Mouse (Mus musculus) liver, embryonic 16.5 days (tissue): ENCODE measurements at regions not wholly inside any gene's neighbourhood (a gene's known extent, or its start where the extent isn't known, plus 50 kb on each side); places are given as distances from the start of the nearest gene placed in this dataset.
A peak's percentile ranks its signal among the peaks of the same experiment; 100 is the strongest.
"Not testable (repeated sequence)": the region's sequence is repeated elsewhere in the genome, so short reads cannot be mapped to it uniquely, and the experiment has no call there.

Experiments
- ATAC-seq: fragments of 200-750 bp; cut with Nextera tagmentation; 2 replicates; pipeline ENCODE4 v1.8.0; 2017; ENCODE audit warnings: low read depth, mild to moderate bottlenecking, moderate number of reproducible peaks, moderate library complexity
- H3K27ac ChIP-seq: fragments of 300-500 bp; sonication (generic); 2 replicates; pipeline ENCODE4 v1.5.1; 2014; ENCODE audit warnings: mild to moderate bottlenecking, low read length
- H3K27me3 ChIP-seq: fragments of 300-500 bp; sonication (generic); 2 replicates; pipeline ENCODE4 v1.6.1; 2014; ENCODE audit warnings: low read depth, low read length, mixed read lengths; ENCODE audit not compliant: control insufficient read depth, insufficient read depth
- H3K36me3 ChIP-seq: fragments of 300-500 bp; sonication (generic); 2 replicates; pipeline ENCODE4 v1.6.1; 2014; ENCODE audit warnings: mild to moderate bottlenecking; ENCODE audit not compliant: control insufficient read depth, insufficient read depth
- H3K4me1 ChIP-seq: fragments of 300-500 bp; sonication (generic); 2 replicates; pipeline ENCODE4 v1.6.1; 2014; ENCODE audit warnings: low read depth, low read length, mixed read lengths; ENCODE audit not compliant: control insufficient read depth
- H3K4me2 ChIP-seq: fragments of 300-500 bp; sonication (generic); 2 replicates; pipeline ENCODE4 v1.6.1; 2014; ENCODE audit warnings: low read depth, low read length, mixed read lengths
- H3K4me3 ChIP-seq: fragments of 300-500 bp; sonication (generic); 2 replicates; pipeline ENCODE4 v1.5.1; 2014; ENCODE audit warnings: low read depth, mild to moderate bottlenecking, low read length
- H3K9ac ChIP-seq: fragments of 300-500 bp; sonication (generic); 2 replicates; pipeline ENCODE4 v1.6.1; 2014; ENCODE audit warnings: low read depth, low read length
- H3K9me3 ChIP-seq: fragments of 300-500 bp; sonication (generic); replicated peaks from 2 replicates; pipeline ENCODE4 v1.6.1; 2016; ENCODE audit warnings: low read length; ENCODE audit not compliant: control insufficient read depth
- whole genome bisulfite sequencing: fragments of 180-500 bp; shearing (Covaris S2); extraction: QIAGEN DNeasy Blood & Tissue Kit; methylation state at CpG from one replicate; pipeline ENCODE4 v1.1.7; 2014; ENCODE audit not compliant: insufficient replicate concordance; 5-methylcytosine and 5-hydroxymethylcytosine counted together

DNA sequence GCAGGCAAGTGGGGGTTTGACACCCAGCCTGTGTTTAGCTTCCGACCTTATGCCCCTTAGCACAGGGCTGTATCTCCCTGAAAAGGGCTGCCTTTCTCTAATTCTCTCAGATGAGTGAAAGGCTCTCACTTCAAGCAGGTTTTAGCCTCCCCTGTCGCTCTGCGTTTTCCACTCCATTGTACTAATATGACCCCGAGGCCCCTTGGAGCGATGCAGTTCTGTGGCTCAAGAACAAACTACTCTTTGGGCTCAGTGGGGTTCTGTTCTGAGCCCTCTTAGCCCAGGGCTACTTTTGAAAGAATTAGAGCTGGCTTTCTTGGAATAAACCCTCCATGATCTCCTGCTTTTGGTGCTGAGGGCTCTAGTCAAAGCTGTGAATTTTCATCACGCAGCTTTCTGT, 53.4 kb upstream of the Castor2 start:
- 72% methylated on average over 6 of the region's 6 CpGs for WGBS
- Histone ChIP-seq H3K4me3 (no peak overlapping the region), H3K27ac (no peak overlapping the region), H3K27me3 (no peaks in the 10 kb centered on the region), H3K4me1 (no peaks in the 10 kb centered on the region), H3K4me2 (no peak overlapping the region), H3K9ac (no peak overlapping the region), H3K9me3 (no peaks in the 10 kb centered on the region), H3K36me3 (no peaks in the 10 kb centered on the region)
- no peak for ATAC-seq

GRCm38 (mm10) chr5:134042938-134043337, 56.6 kb upstream of the Castor2 start:
- not testable (repeated sequence) for H3K27ac ChIP-seq, ATAC-seq, H3K36me3 ChIP-seq, H3K4me2 ChIP-seq, H3K9ac ChIP-seq, H3K9me3 ChIP-seq, H3K4me3 ChIP-seq, H3K4me1 ChIP-seq, H3K27me3 ChIP-seq
- WGBS = 70% methylated on average over 1 of the region's 2 CpGs

GRCm38 (mm10) chr5:134027316-134027966, 72.1 kb upstream of the Castor2 start:
- no peaks in the 10 kb centered on the region for H3K9me3 ChIP-seq
- H3K27ac ChIP-seq = no peak overlapping the region
- 61% methylated on average over 11 of the region's 11 CpGs for WGBS
- no peaks in the 10 kb centered on the region for H3K36me3 ChIP-seq
- no peak for ATAC-seq
- H3K4me1 ChIP-seq = no peaks in the 10 kb centered on the region
- no peak overlapping the region for H3K4me2 ChIP-seq
- no peak overlapping the region for H3K4me3 ChIP-seq
- no peak overlapping the region for H3K9ac ChIP-seq
- no peaks in the 10 kb centered on the region for H3K27me3 ChIP-seq

GRCm38 (mm10) chr5:134019651-134020432, 79.7 kb upstream of the Castor2 start:
- H3K9me3 ChIP-seq = no peaks in the 10 kb centered on the region
- no peaks in the 10 kb centered on the region for H3K36me3 ChIP-seq
- no peaks in the 10 kb centered on the region for H3K4me1 ChIP-seq
- H3K27me3 ChIP-seq = no peaks in the 10 kb centered on the region
- no peak overlapping the region for H3K4me3 ChIP-seq
- no peak for ATAC-seq
- no peak overlapping the region for H3K4me2 ChIP-seq
- H3K27ac ChIP-seq = no peak overlapping the region
- H3K9ac ChIP-seq = no peak overlapping the region
- WGBS = 70% methylated on average over 13 of the region's 13 CpGs

DNA sequence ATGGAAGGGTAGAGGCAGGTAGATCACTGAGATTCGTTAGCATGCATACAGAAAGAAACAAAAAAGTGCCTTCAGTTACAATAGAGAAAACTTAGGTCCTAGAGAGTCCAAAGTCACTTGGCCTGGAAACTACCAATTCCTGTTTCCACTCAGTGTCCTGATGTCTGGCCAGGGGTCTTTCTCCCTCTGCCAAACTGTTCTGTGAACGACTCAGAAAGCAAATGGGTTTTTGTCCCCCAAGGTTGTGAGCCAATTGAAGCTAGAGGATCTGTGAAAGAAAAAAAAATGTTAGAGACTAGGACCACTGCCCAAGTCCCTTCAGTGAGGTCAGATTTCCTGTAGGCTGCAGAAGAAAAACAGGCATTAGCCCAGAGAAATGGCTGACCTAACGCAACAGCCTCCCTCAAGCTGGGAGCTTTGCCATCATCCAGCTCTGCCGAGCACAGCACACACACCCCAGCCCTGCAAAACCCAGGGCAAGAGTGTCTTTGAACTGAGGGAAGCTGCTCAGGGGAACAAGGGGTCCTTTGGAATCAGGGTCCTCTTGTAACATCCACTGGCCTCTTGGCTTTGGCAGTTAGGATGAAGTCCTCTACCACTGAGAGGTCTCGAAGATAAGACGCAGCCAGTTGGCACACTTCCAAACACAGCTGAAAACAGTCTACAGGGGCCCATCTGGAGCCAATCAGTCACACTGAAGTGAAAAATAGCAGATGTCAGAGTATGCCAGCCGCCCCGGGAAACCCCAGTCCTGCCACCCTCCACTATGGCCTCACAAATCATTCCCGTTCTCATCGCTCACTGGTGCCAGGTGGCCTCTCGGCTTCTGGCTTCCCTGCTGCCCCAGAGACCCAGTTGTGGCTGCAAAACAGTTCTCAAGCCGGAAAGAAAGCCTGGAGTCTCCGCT, 85.0 kb upstream of the Castor2 start:
- Histone ChIP-seq H3K4me3 (no peak overlapping the region), H3K27ac (no peak overlapping the region), H3K9me3 (no peaks in the 10 kb centered on the region), H3K27me3 (no peaks in the 10 kb centered on the region), H3K36me3 (no peaks in the 10 kb centered on the region), H3K9ac (no peak overlapping the region), H3K4me2 (no peak overlapping the region), H3K4me1 (no peaks in the 10 kb centered on the region)
- WGBS = 37% methylated on average over 13 of the region's 13 CpGs
- no peak; the same call in 1 of the 2 replicates for ATAC-seq

DNA sequence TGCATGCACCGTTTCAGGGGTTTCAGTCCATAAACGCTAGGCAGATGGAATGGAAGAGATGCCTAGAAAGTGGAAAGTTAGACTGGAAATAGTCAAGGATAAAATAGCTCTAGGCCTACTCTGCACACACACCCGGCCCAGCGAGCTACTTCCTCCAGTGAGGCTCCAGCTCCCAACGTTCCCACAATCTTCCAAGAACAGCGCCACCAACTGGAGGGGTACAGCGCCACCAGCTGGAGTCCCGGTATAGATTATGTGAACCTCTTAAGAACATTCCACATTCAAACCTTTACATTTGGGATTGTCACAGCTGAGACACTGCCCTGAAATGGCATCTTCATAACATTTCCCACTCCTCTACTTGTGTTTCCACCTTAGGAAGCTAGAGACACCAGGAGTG, 86.3 kb upstream of the Castor2 start:
- Histone ChIP-seq H3K4me3 (no peak overlapping the region), H3K9me3 (no peaks in the 10 kb centered on the region), H3K4me2 (no peak overlapping the region), H3K9ac (no peak overlapping the region), H3K27me3 (no peaks in the 10 kb centered on the region), H3K27ac (no peak overlapping the region), H3K36me3 (no peaks in the 10 kb centered on the region), H3K4me1 (no peaks in the 10 kb centered on the region)
- WGBS = 59% methylated on average over 8 of the region's 8 CpGs
- ATAC-seq = no peak

- H3K4me2 ChIP-seq = no peak overlapping the region
- no peaks in the 10 kb centered on the region for H3K36me3 ChIP-seq
- 69% methylated on average over 14 of the region's 14 CpGs for WGBS
- no peaks in the 10 kb centered on the region for H3K27me3 ChIP-seq
- H3K9me3 ChIP-seq = no peaks in the 10 kb centered on the region
- H3K4me3 ChIP-seq = no peak overlapping the region
- H3K9ac ChIP-seq = no peak overlapping the region
- ATAC-seq = no peak
- no peaks in the 10 kb centered on the region for H3K4me1 ChIP-seq
- no peak overlapping the region for H3K27ac ChIP-seq
Measured at GRCm38 (mm10) chr5:134009843-134010242, 89.7 kb upstream of the Castor2 start.

GRCm38 (mm10) chr5:134007127-134007771, 92.3 kb upstream of the Castor2 start:
- Histone ChIP-seq H3K27me3 (no peaks in the 10 kb centered on the region), H3K36me3 (no peaks in the 10 kb centered on the region), H3K9ac (no peak overlapping the region), H3K4me3 (no peak overlapping the region), H3K27ac (no peak overlapping the region), H3K4me2 (no peak overlapping the region), H3K4me1 (no peaks in the 10 kb centered on the region), H3K9me3 (no peaks in the 10 kb centered on the region)
- ATAC-seq = 0 out of 2 replicates have a peak, but pooled peaks have one; percentile 30
- WGBS = 11% methylated on average over 3 of the region's 3 CpGs
